Mouse (Mus musculus): ENCODE data around the gene Fa2h.
"Not testable (repeated sequence)": the region's sequence is repeated elsewhere in the genome, so short reads cannot be mapped to it uniquely, and the experiment has no call there.

The Fa2h gene

DNA sequence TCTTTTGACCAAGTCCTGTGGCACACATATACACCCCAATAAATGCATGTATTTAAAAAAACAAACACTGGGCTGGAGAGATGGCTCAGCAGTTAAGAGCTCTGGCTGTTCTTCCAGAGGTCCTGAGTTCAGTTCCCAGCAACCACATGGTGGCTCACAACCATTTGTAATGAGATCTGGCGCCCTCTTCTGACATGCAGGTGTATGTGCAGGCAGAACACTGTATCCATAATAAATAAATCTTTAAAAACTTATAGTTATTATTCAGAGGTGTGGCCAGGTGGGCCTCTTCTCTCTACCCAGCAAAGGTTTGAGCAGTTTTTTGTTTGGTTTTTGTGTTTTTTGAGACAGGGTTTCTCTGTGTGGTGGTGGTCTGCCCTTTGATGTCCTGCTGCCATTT lies 34.7 kb downstream of the Fa2h start:
- no peak for DNase-seq (ENCODE audit: low read depth, low spot score)

- no peak for DNase-seq (ENCODE audit: low read depth, low spot score)
These were observed 36.2 kb downstream of the Fa2h start for GRCm38 (mm10) chr8:111357433-111357832.

- no peak for DNase-seq (ENCODE audit: low read depth, low spot score)
These were observed 40.1 kb downstream of the Fa2h start for GRCm38 (mm10) chr8:111353497-111353896.

- no peak for DNase-seq (ENCODE audit: low read depth, low spot score)
These were observed 41.3 kb downstream of the Fa2h start for GRCm38 (mm10) chr8:111352289-111352688.

GRCm38 (mm10) chr8:111350577-111350976 lies 43.0 kb downstream of the Fa2h start:
- no peak for DNase-seq (ENCODE audit: low read depth, low spot score)

- peak; percentile 14 for DNase-seq (ENCODE audit: low read depth, low spot score)
These were observed 50.4 kb downstream of the Fa2h start for GRCm38 (mm10) chr8:111343225-111343624.

DNA sequence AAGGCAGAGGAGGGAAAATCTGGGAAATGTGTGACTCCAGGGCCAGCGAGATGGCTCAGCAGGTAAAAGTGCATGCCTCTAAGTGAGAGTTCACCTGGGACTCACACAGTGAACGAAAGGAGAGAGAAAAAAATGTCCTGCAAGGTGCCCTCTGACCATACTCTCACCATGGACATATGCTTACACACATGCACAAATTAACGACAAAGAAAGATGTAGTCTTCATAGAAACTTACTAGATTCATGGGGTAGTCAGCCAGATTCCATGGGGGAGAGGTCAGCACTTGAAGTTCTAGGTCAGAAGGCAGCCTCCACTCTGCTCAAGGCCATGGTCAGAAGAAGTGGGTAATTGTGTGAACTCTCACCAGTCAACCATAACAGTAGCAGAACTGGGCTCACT lies 53.4 kb downstream of the Fa2h start:
- no peak for DNase-seq (ENCODE audit: low read depth, low spot score)

- DNase-seq (ENCODE audit: low read depth, low spot score), result no peak
These were observed 55.0 kb downstream of the Fa2h start for GRCm38 (mm10) chr8:111338370-111339208.

DNA sequence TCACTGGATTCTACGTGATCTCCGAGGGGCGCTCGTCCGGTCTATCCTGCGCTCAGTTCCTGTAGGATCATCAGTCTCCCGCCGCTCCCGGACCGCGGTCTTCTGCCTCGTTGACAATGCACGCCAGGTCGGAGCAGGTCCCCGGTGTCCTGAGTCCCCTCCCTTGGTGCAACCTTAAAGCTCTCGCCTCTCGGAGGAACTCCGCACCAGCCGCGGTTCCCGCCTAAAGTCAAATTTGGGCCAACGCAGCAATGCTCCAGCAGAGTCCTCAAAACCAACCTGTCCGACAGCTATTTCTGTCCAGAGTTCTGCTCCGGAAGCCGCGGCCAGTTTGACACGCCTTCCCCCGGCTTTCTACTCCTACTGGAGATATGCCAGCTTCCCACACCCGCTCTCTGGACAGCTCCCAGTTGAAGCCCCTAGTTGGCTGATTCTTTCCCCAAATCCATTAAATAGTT lies 55.7 kb downstream of the Fa2h start, which contains the start of gene Mlkl:
Mlkl (minus strand) TSS at position 288 of the 458 bp plus-strand sequence.
- no peak for DNase-seq (ENCODE audit: low read depth, low spot score)

GRCm38 (mm10) chr8:111337311-111337889 lies 56.2 kb downstream of the Fa2h start:
- no peak for DNase-seq (ENCODE audit: low read depth, low spot score)

- DNase-seq (ENCODE audit: low read depth, low spot score), result no peak
These were observed 56.9 kb downstream of the Fa2h start for GRCm38 (mm10) chr8:111336692-111337091.

GRCm38 (mm10) chr8:111325222-111325790 lies 68.3 kb downstream of the Fa2h start:
- DNase-seq (ENCODE audit: low read depth, low spot score), result no peak

DNA sequence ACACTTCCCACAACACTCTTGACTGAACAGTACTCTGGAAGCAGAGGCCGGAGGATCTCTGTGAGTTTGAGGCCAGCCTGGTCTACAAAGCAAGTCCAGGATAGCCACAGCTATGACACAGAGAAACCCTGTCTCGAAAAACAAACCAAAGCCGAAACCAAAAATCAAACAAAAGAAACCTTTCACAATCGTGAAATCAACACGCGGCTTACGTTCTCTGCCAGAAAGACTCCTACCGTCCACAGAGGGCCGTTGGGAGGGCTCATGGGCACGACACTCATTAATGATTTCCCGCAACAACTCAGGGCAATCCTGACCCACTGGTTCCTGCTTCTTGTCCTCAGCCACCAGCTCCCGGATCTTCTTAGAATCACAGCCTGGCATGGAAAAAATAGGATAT lies 78.9 kb downstream of the Fa2h start:
- DNase-seq (ENCODE audit: low read depth, low spot score), result no peak

DNA sequence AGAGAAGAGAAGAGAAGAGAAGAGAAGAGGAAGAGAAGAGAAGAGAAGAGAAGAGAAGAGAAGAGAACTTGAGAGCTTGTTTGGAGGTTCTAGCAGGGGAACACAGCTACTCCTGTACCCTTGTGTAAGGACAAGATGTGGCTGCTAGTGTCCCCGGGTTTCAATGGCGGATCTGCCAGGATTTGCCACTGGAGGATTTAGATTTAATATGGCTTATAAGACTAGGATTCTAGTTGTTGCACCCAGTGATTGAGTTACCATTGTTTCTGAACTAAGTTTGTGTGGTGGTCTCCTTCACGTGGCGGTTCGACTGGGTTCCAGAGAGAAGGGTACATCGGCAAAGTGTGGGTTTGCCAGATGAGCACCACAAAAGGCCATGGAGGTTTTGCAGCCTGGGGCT lies 79.7 kb downstream of the Fa2h start:
- DNase-seq (ENCODE audit: low read depth, low spot score), result not testable (repeated sequence)

DNA sequence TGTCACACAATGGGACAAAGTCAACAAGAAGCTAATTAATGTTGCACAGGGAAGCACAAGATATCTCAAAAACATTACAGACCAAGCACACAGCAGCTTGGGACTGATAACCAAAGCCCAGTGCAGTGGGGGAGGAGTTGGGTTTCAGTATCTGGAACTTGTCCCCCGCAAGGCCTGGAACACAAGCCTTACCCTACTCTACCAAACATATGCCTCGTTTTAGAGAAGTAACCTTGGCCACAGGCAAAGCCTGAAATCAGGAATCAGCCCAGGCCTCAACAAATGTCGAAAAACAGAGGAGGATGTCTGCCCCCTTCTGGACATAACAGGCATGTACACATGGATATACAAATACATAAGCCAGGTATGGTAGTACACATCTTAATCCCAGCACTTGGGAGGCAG lies 80.9 kb downstream of the Fa2h start:
- DNase-seq (ENCODE audit: low read depth, low spot score), result no peak

DNA sequence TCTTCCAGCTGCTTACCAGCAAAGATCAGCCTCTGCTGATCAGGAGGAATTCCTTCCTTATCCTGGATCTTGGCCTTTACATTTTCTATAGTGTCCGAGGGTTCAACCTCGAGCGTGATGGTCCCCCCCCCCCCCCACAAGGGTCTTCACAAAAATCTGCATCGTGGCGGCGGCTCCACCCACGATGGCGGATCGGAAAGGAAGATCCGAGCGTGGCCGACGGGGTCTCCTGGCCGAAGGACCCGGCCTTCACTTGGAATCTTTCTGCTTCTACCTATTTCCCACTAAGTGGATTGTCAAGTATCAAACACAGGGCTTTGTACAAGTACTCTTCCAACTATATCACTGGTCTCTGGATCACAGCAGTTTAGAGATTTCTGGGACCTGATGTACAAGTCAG lies 83.6 kb downstream of the Fa2h start:
- not testable (repeated sequence) for DNase-seq (ENCODE audit: low read depth, low spot score)

- no peak for DNase-seq (ENCODE audit: low read depth, low spot score)
These were observed 88.4 kb downstream of the Fa2h start for GRCm38 (mm10) chr8:111305031-111305730.

- DNase-seq (ENCODE audit: low read depth, low spot score), result no peak
These were observed 89.3 kb downstream of the Fa2h start for GRCm38 (mm10) chr8:111304359-111304758.

DNA sequence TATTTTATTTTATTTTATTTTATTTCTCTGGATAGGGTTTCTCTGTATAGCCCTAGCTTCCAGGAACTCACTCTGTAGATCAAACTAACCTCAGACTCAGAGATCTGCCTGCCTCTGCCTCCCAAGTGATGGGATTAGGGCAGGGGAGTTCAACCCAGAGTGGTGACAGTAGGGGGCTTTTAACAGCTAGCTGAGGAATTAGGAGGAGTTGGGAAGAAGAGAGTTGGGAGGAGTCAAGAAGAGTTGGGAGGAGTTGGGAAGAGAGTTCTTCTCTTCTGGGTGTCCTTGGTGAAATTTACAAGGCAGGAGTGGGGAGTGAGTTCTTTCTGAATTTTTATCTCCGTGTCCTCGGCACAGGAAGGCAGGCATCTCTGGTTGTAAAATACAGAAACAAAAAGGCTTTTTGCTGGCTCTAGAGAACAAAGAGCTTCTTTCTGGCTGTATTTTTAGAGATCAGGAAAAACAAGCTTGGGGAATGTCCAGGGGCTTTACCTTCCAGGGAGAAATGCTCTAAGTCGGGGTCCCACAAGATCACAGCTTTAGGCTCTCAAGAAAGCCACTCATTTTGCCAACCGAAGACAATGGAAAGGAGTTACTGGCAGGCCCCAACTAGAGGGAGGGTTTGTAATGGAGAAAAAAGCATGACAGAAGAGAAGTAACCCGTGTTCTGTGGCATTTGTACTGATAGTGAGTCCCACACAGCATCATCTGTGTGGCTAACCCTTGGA lies 90.4 kb downstream of the Fa2h start:
- not testable (repeated sequence) for DNase-seq (ENCODE audit: low read depth, low spot score)

GRCm38 (mm10) chr8:111300597-111301546 lies 92.8 kb downstream of the Fa2h start:
- DNase-seq (ENCODE audit: low read depth, low spot score), result no peak
